Mouse (Mus musculus): ENCODE results near the gene Mcub. TPM values are rescaled to one million over a fixed set of nuclear protein-coding genes. Genes with fewer than 3 reads are reported as not detected.

The Mcub gene
- polyA plus RNA-seq, 1 experiment: not detected

- no peak for TF ChIP-seq GATA1 (IDR thresholded peaks at IDR 0.05; ENCODE audit: low read length)
These were observed 83.6 kb downstream of the Mcub start for GRCm38 (mm10) chr3:129886430-129886829.

- TF ChIP-seq GATA1 (IDR thresholded peaks at IDR 0.05; ENCODE audit: low read length): no peak
These were observed 84.4 kb downstream of the Mcub start for GRCm38 (mm10) chr3:129885577-129885976.

GRCm38 (mm10) chr3:129880925-129881593 lies 88.9 kb downstream of the Mcub start:
- no peak for TF ChIP-seq GATA1 (IDR thresholded peaks at IDR 0.05; ENCODE audit: low read length)

- TF ChIP-seq GATA1 (IDR thresholded peaks at IDR 0.05; ENCODE audit: low read length): no peak
These were observed 90.1 kb downstream of the Mcub start for GRCm38 (mm10) chr3:129879913-129880312.

GRCm38 (mm10) chr3:129879131-129879757 lies 90.8 kb downstream of the Mcub start:
- no peak for TF ChIP-seq GATA1 (IDR thresholded peaks at IDR 0.05; ENCODE audit: low read length)

- no peak for TF ChIP-seq GATA1 (IDR thresholded peaks at IDR 0.05; ENCODE audit: low read length)
These were observed 91.5 kb downstream of the Mcub start, which contains the start of gene Pla2g12a for GRCm38 (mm10) chr3:129878405-129879021. Gene Pla2g12a (plus strand): TSS chr3:129878606.

GRCm38 (mm10) chr3:129877327-129877726 lies 92.7 kb downstream of the Mcub start:
- no peak for TF ChIP-seq GATA1 (IDR thresholded peaks at IDR 0.05; ENCODE audit: low read length)

Other genes starting within 250 kb of the Mcub start
- gene Egf, start 214.9 kb downstream of the Mcub start, polyA plus RNA-seq (2012): 0.98 and 1.5 TPM in 2 replicates
- not detected in 2 replicates for gene Lrit3, start 166.2 kb downstream of the Mcub start, polyA plus RNA-seq (2012)
- gene Rrh, start 147.6 kb downstream of the Mcub start, polyA plus RNA-seq (2012): not detected in 2 replicates
- 133 and 197 TPM in 2 replicates for gene Gar1, start 138.8 kb downstream of the Mcub start, polyA plus RNA-seq (2012)
- gene Cfi, start 134.3 kb downstream of the Mcub start, polyA plus RNA-seq (2012): not detected in 2 replicates
- gene Pla2g12a, start 91.6 kb downstream of the Mcub start, polyA plus RNA-seq (2012): 130 and 181 TPM in 2 replicates
- gene Casp6, start 68.8 kb downstream of the Mcub start, polyA plus RNA-seq (2012): 15.5 and 21.0 TPM in 2 replicates
- gene Sec24b, start 91.3 kb upstream of the Mcub start, polyA plus RNA-seq (2012): 78.5 and 116 TPM in 2 replicates
- gene Col25a1, start 161.3 kb upstream of the Mcub start, polyA plus RNA-seq (2012): not detected in 2 replicates